Mouse (Mus musculus) intestine, embryonic 16.5 days (tissue): ENCODE measurements at regions not wholly inside any gene's neighbourhood (a gene's known extent, or its start where the extent isn't known, plus 50 kb on each side); places are given as distances from the start of the nearest gene placed in this dataset.

Experiments used
- ATAC-seq: fragments of 200-750 bp; cut with Nextera tagmentation; 2 replicates; pipeline ENCODE4 v1.8.0; 2017; ENCODE audit warnings: moderate TSS enrichment, moderate library complexity
- H3K27ac ChIP-seq: fragments of 300-500 bp; sonication (generic); 2 replicates; pipeline ENCODE4 v1.5.1; 2014; ENCODE audit warnings: mild to moderate bottlenecking, low read length
- H3K27me3 ChIP-seq: fragments of 300-500 bp; sonication (generic); replicated peaks from 2 replicates; pipeline ENCODE4 v1.6.1; 2014; ENCODE audit warnings: low read length, control low read depth, mixed read lengths; ENCODE audit not compliant: control insufficient read depth, insufficient read depth
- H3K36me3 ChIP-seq: fragments of 300-500 bp; sonication (generic); 2 replicates; pipeline ENCODE4 v1.6.1; 2014; ENCODE audit warnings: low read length, control low read depth; ENCODE audit not compliant: control insufficient read depth, insufficient read depth
- H3K4me1 ChIP-seq: fragments of 300-500 bp; sonication (generic); 2 replicates; pipeline ENCODE4 v1.6.1; 2014; ENCODE audit warnings: low read length, control low read depth, mixed read lengths; ENCODE audit not compliant: control insufficient read depth, insufficient read depth
- H3K4me2 ChIP-seq: fragments of 300-500 bp; sonication (generic); 2 replicates; pipeline ENCODE4 v1.6.1; 2014; ENCODE audit warnings: low read depth, low read length, control low read depth
- H3K4me3 ChIP-seq: fragments of 300-500 bp; sonication (generic); 2 replicates; pipeline ENCODE4 v1.5.1; 2014; ENCODE audit warnings: mild to moderate bottlenecking, low read length
- H3K9ac ChIP-seq: fragments of 300-500 bp; sonication (generic); 2 replicates; pipeline ENCODE4 v1.6.1; 2014; ENCODE audit warnings: low read depth, low read length
- H3K9me3 ChIP-seq: fragments of 300-500 bp; sonication (generic); 2 replicates; pipeline ENCODE4 v1.6.1; 2016; ENCODE audit warnings: low read length, control low read depth; ENCODE audit not compliant: control insufficient read depth
- WGBS: fragments of 180-500 bp; shearing (Covaris S2); extraction: QIAGEN DNeasy Blood & Tissue Kit; methylation state at CpG from one replicate; pipeline ENCODE4 v1.1.7; 2014; 5-methylcytosine and 5-hydroxymethylcytosine counted together

- WGBS: 92% methylated on average over 5 of the region's 5 CpGs
- H3K4me1 ChIP-seq: no peaks in the 10 kb centered on the region
Observed at GRCm38 (mm10) chr10:21762516-21762915, 119.5 kb upstream of the Sgk1 start.

DNA sequence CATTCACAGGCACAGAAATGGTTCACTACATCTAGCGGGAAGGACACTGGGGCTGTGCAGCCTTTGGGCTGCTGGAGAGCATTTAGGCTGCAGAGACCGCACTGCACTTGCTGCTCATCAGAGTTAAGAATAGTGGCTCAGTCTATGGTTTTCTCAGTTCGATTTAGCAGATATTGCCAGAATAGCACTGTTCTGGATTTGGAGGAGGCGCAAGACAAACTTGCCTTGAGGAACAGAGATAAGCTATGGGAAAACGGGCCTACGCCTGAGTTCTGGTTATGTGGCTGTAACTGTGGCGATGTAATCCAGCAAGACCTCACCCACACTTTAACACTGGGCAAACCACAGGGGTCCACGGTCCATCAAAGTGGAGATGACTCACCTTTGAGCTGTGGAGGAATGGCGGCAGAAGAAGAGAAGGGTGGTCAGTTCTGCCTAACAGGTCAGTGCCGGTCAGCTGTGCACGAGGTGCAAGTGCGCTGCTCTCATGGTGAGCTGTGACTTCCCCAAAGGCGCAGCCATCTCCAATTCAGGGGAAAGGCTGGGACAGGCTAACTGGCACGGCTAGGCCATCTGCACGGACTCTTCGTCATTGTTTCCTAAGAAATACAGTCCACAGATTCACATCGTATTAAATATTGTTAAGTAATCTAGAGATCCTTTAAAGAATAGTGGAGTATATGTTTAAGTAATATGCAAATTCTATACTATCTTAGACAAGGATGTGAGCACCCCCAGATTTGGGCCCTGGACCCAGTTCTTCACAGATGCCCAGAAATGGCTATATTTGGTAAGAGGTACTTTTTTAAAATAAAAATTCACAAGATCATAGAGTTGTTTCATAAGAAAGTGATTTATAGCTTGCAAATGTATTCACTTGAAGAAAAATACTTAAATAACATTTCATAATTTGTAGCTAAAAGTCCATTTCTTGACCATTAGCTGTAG lies 118.7 kb upstream of the Sgk1 start:
- no peaks in the 10 kb centered on the region for H3K27me3 ChIP-seq
- no peak overlapping the region for H3K4me3 ChIP-seq
- H3K36me3 ChIP-seq: no peaks in the 10 kb centered on the region
- H3K9me3 ChIP-seq: no peaks in the 10 kb centered on the region
- no peak overlapping the region for H3K4me2 ChIP-seq
- H3K27ac ChIP-seq: no peak overlapping the region
- ATAC-seq: no peak
- no peak overlapping the region for H3K9ac ChIP-seq
- no peaks in the 10 kb centered on the region for H3K4me1 ChIP-seq
- WGBS: 93% methylated on average over 17 of the region's 17 CpGs

More at GRCm38 (mm10) chr10:21762516-21762915, 119.5 kb upstream of the Sgk1 start:
- no peaks in the 10 kb centered on the region for H3K27me3 ChIP-seq
- no peaks in the 10 kb centered on the region for H3K9me3 ChIP-seq
- no peak overlapping the region for H3K9ac ChIP-seq
- no peaks in the 10 kb centered on the region for H3K36me3 ChIP-seq
- H3K4me3 ChIP-seq: no peak overlapping the region
- no peak overlapping the region for H3K4me2 ChIP-seq
- H3K27ac ChIP-seq: no peak overlapping the region
- no peak for ATAC-seq

DNA sequence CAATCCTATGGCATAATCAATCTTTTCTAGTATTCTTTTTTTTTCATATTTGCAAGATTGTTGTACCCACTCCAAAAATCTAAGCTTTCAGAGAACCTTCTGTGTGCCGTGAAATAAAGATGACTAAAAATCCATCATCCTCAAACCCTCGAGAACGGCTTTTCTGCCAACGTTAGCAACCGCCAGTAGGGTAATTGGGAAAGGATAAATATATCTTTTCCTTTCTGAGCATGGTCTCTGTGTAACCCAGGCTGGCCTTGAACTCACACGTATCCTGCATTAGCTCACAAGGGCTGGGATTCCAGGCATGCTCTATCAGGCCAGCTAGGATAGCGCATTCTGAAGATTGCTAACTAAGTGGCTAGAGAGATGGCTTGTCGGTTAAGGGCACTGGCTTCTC lies 117.9 kb upstream of the Sgk1 start:
- H3K9me3 ChIP-seq: no peaks in the 10 kb centered on the region
- no peak overlapping the region for H3K9ac ChIP-seq
- ATAC-seq: no peak
- H3K27ac ChIP-seq: no peak overlapping the region
- 83% methylated on average over 8 of the region's 8 CpGs for WGBS
- H3K4me1 ChIP-seq: no peaks in the 10 kb centered on the region
- no peak overlapping the region for H3K4me2 ChIP-seq
- no peaks in the 10 kb centered on the region for H3K36me3 ChIP-seq
- no peaks in the 10 kb centered on the region for H3K27me3 ChIP-seq
- no peak overlapping the region for H3K4me3 ChIP-seq

GRCm38 (mm10) chr10:21764891-21765290 lies 117.1 kb upstream of the Sgk1 start:
- 86% methylated on average over 13 of the region's 13 CpGs for WGBS
- H3K4me2 ChIP-seq: no peak overlapping the region
- H3K4me3 ChIP-seq: no peak overlapping the region
- H3K27ac ChIP-seq: no peak overlapping the region
- H3K9ac ChIP-seq: no peak overlapping the region
- ATAC-seq: no peak
- no peaks in the 10 kb centered on the region for H3K4me1 ChIP-seq
- no peaks in the 10 kb centered on the region for H3K9me3 ChIP-seq
- no peaks in the 10 kb centered on the region for H3K36me3 ChIP-seq
- H3K27me3 ChIP-seq: no peaks in the 10 kb centered on the region

DNA sequence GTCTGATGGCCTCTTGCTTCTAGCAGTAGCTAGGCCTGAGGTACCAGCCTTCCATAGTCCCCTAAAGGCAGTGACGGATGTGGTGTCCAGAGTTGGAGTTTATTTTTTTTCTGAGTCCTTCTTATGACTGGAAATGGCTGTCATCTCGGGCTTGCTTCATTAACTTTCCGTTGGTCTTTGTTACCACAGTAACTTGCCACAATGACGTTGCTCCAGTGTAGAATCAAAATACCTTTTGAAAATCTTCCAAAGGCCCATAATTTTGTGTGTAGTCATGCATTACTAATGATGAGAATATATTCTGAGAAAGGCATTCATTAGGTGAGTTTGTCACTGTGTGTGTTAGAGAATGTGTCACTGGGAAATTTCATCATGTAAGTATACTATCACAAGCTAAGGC lies 108.4 kb upstream of the Sgk1 start:
- no peak for ATAC-seq
- no peak overlapping the region for H3K4me3 ChIP-seq
- H3K4me1 ChIP-seq: no peaks in the 10 kb centered on the region
- no peaks in the 10 kb centered on the region for H3K27me3 ChIP-seq
- no peak overlapping the region for H3K9ac ChIP-seq
- H3K9me3 ChIP-seq: no peaks in the 10 kb centered on the region
- H3K36me3 ChIP-seq: no peaks in the 10 kb centered on the region
- H3K4me2 ChIP-seq: no peak overlapping the region
- 78% methylated on average over 4 of the region's 4 CpGs for WGBS
- H3K27ac ChIP-seq: no peak overlapping the region

GRCm38 (mm10) chr10:21775441-21775840 lies 106.5 kb upstream of the Sgk1 start:
- no peak overlapping the region for H3K27ac ChIP-seq
- no peak overlapping the region for H3K9ac ChIP-seq
- H3K4me2 ChIP-seq: no peak overlapping the region
- no peaks in the 10 kb centered on the region for H3K27me3 ChIP-seq
- no peak overlapping the region for H3K4me3 ChIP-seq
- ATAC-seq: no peak
- no peaks in the 10 kb centered on the region for H3K9me3 ChIP-seq
- no peaks in the 10 kb centered on the region for H3K36me3 ChIP-seq
- H3K4me1 ChIP-seq: no peaks in the 10 kb centered on the region
- WGBS: 82% methylated on average over 5 of the region's 5 CpGs

DNA sequence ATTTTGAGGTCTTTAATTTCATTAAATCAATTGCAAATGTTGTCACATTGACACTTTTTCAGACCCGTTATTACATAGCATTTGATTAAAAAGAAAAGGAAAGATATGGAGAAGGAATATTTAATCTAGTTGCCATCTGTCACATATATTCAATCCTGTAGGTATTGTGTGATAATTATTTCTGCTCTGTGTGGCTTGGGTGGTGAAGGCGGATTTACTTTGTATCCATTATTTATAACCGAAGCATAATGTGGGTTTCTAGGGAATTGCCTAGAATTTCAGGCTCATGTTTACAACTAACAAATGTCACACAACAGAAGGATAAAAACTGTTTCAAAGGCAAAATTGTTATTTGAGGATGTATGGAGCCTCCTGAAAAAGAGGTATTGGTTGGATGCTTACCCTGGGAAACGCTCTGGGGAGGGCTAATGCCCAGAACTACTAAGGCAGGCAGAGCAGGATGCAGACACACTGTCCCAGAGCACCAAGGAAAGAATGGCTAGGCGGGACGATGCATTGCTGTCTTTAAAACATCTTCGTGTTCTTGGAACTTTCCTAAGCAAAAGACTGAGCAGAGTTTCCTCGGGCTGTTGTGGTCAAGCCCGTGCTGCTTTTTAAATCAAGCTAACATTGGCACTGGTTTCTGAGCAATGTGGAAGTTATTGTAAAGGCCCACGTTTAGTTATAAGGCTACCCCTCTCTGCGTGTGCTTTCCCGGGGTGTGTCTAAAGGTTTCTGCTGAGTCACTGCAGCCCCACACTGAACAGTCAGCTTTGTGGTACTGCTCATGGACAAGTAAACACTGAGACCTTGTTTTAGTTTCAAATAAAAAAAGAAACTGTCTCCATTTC lies 105.8 kb upstream of the Sgk1 start:
- no peaks in the 10 kb centered on the region for H3K9me3 ChIP-seq
- no peaks in the 10 kb centered on the region for H3K4me1 ChIP-seq
- H3K27ac ChIP-seq: no peak overlapping the region
- no peak for ATAC-seq
- H3K4me2 ChIP-seq: no peak overlapping the region
- no peaks in the 10 kb centered on the region for H3K27me3 ChIP-seq
- H3K36me3 ChIP-seq: no peaks in the 10 kb centered on the region
- H3K9ac ChIP-seq: no peak overlapping the region
- whole genome bisulfite sequencing: 67% methylated on average over 12 of the region's 12 CpGs
- no peak overlapping the region for H3K4me3 ChIP-seq

GRCm38 (mm10) chr10:21776762-21777080 lies 105.3 kb upstream of the Sgk1 start:
- H3K36me3 ChIP-seq: no peaks in the 10 kb centered on the region
- no peak for ATAC-seq
- H3K4me3 ChIP-seq: no peak overlapping the region
- no peak overlapping the region for H3K4me2 ChIP-seq
- no peak overlapping the region for H3K27ac ChIP-seq
- H3K9me3 ChIP-seq: no peaks in the 10 kb centered on the region
- no peak overlapping the region for H3K9ac ChIP-seq
- WGBS: 63% methylated on average over 8 of the region's 8 CpGs
- no peaks in the 10 kb centered on the region for H3K4me1 ChIP-seq
- no peaks in the 10 kb centered on the region for H3K27me3 ChIP-seq

DNA sequence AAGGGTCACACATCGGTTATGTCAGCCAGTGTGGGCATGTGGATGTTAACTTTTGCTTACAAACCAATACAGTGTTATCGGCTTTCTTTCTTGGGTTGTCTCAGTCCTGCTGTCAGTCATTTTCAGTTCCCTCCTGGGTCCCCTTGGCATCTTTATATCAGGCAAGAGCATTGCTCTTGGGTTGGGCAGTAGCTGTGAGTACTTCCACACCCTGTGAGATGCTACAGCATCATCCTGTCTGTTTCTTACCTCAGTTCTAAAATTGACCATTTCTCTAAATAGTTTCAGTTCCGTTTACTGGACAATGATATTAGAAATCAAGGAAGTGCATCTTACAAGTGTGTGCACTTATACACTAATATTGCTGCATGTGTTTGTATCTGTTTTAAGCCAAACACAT lies 104.9 kb upstream of the Sgk1 start:
- H3K9me3 ChIP-seq: no peaks in the 10 kb centered on the region
- no peak overlapping the region for H3K4me2 ChIP-seq
- WGBS: 87% methylated on average over 3 of the region's 3 CpGs
- no peak overlapping the region for H3K4me3 ChIP-seq
- H3K27ac ChIP-seq: no peak overlapping the region
- no peak overlapping the region for H3K9ac ChIP-seq
- no peak for ATAC-seq
- no peaks in the 10 kb centered on the region for H3K36me3 ChIP-seq
- H3K4me1 ChIP-seq: no peaks in the 10 kb centered on the region
- no peaks in the 10 kb centered on the region for H3K27me3 ChIP-seq
